ENCODE assay signal across 9 mouse cellular contexts in the genomic region with DNA sequence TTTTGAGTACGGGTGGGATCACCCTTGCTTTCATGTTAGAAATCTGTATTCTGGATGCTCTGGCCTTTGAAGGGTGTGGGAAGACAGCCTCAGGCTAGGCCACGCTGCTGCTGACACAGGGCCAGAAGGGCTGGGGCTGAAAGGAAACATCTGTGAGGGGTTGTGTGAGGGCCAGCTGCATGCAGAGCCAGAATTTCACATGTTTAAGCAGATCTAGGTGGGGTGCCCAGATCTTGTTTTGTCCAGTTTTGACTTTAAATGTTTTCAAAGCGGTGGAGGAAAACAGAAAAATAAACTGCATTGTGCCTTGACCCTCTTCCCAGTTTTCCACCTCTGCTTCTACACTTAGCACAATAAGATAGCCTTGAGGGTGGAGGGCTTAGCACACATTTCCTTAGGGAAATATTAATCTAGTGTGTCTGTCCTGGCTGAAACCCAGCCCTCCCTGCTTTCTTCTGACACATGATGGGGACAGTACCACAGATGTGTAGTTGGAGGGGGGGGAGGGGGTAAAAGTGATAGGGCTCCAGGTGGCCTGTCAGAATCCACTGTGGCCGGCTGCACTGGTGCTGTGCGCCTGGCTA. TPM values are rescaled to one million over a fixed set of nuclear protein-coding genes. Genes with fewer than 3 reads are reported as not detected.
A peak's percentile ranks its signal among the peaks of the same experiment; 100 is the strongest.
DNase-seq lines count a peak whose midpoint lies in the region; ATAC-seq lines count a peak whose summit lies in the region.
"Had no signal": no experiment of that assay in that cellular context is flagged by ENCODE, and none has a peak within 500 bp of the region (broad histone marks: within the 10 kb centered on the region; RNA-seq: fewer than 3 reads in every experiment).

No protein-coding gene starts in this region.

- H3K9ac ChIP-seq in midbrain, embryonic 14.5 days (replicated peaks; ENCODE audit: low read length), result no peak overlapping the region
- no peak overlapping the region for H3K9ac ChIP-seq in heart, embryonic 11.5 days (ENCODE audit: low read depth, low read length)
- H3K9ac ChIP-seq in neural tube, embryonic 15.5 days (replicated peaks), result no peak overlapping the region

- H3K4me3 ChIP-seq in midbrain, embryonic 14.5 days (replicated peaks; ENCODE audit: low read depth, low read length), result no peak overlapping the region
- H3K4me3 ChIP-seq in midbrain, embryonic 10.5 days, result no peak overlapping the region
- no peak overlapping the region for H3K4me3 ChIP-seq in heart, embryonic 11.5 days (ENCODE audit: low read depth, low read length)
- no peak overlapping the region for H3K4me3 ChIP-seq in neural tube, embryonic 15.5 days (replicated peaks)

- DNase-seq in midbrain, embryonic 14.5 days, result peak; percentile 15
- no peak for DNase-seq in midbrain, embryonic 10.5 days (ENCODE audit: low spot score)
- DNase-seq in kidney, adult 9 months, result peak; percentile 43

- no peak overlapping the region for H3K4me2 ChIP-seq in midbrain, embryonic 14.5 days (ENCODE audit: low read length)
- no peak overlapping the region for H3K4me2 ChIP-seq in heart, embryonic 11.5 days
- H3K4me2 ChIP-seq in neural tube, embryonic 15.5 days, result no peak overlapping the region

- no peaks in the 10 kb centered on the region for H3K9me3 ChIP-seq in midbrain, embryonic 14.5 days (ENCODE audit: control insufficient read depth, low read length)
- H3K9me3 ChIP-seq in midbrain, embryonic 10.5 days (replicated peaks), result peaks cover 15% of the 10 kb centered on the region; the same call in 1 of the 2 replicates
- no peaks in the 10 kb centered on the region; the same call in 1 of the 2 replicates for H3K9me3 ChIP-seq in heart, embryonic 11.5 days (replicated peaks; ENCODE audit: control insufficient read depth, low read length)
- 0 out of 2 replicates have a peak, but pooled peaks cover 4% of the 10 kb centered on the region for H3K9me3 ChIP-seq in neural tube, embryonic 15.5 days (replicated peaks)

- no peaks in the 10 kb centered on the region for H3K27me3 ChIP-seq in midbrain, embryonic 14.5 days (ENCODE audit: control insufficient read depth, insufficient read depth, low read length)
- H3K27me3 ChIP-seq in midbrain, embryonic 10.5 days (ENCODE audit: low read depth, poor library complexity, severe bottlenecking), result no peaks in the 10 kb centered on the region
- H3K27me3 ChIP-seq in heart, embryonic 11.5 days (ENCODE audit: control insufficient read depth, insufficient read depth, low read length), result no peaks in the 10 kb centered on the region
- no peaks in the 10 kb centered on the region for H3K27me3 ChIP-seq in neural tube, embryonic 15.5 days (replicated peaks)
- H3K27me3 ChIP-seq: Patski had no signal

- no peaks in the 10 kb centered on the region for H3K4me1 ChIP-seq in midbrain, embryonic 14.5 days (ENCODE audit: control insufficient read depth, insufficient read depth, low read length)
- H3K4me1 ChIP-seq in midbrain, embryonic 10.5 days, result no peaks in the 10 kb centered on the region
- no peaks in the 10 kb centered on the region for H3K4me1 ChIP-seq in heart, embryonic 11.5 days (ENCODE audit: control insufficient read depth, insufficient read depth, low read length)
- 0 out of 2 replicates have a peak, but pooled peaks cover 10% of the 10 kb centered on the region for H3K4me1 ChIP-seq in neural tube, embryonic 15.5 days

- no peak for ATAC-seq in midbrain, embryonic 14.5 days (ENCODE audit: low FRiP score, low TSS enrichment)
- ATAC-seq in heart, embryonic 11.5 days (replicated peaks; ENCODE audit: insufficient number of reproducible peaks, low FRiP score, low TSS enrichment), result 0 out of 2 replicates have a peak, but pooled peaks have one; percentile 26
- ATAC-seq in neural tube, embryonic 15.5 days (ENCODE audit: low FRiP score), result no peak; the same call in 1 of the 2 replicates
- no peak for ATAC-seq in cerebellum, adult (ENCODE audit: insufficient number of reproducible peaks, low FRiP score, low TSS enrichment)
- ATAC-seq in monocyte, adult 5-6 weeks (replicated peaks; ENCODE audit: insufficient number of reproducible peaks, low FRiP score, low TSS enrichment, poor library complexity, severe bottlenecking), result no peak
- no peak for ATAC-seq in activated CD4-positive, CD25-positive, alpha-beta regulatory T cell, adult 4 months
- ATAC-seq: Patski had no signal

- peaks cover 52% of the 10 kb centered on the region for H3K36me3 ChIP-seq in midbrain, embryonic 14.5 days (ENCODE audit: control insufficient read depth, insufficient read depth, low read length)
- H3K36me3 ChIP-seq in midbrain, embryonic 10.5 days, result peaks cover 99% of the 10 kb centered on the region
- peaks cover 25% of the 10 kb centered on the region for H3K36me3 ChIP-seq in heart, embryonic 11.5 days (ENCODE audit: control insufficient read depth, insufficient read depth, low read length)
- H3K36me3 ChIP-seq in neural tube, embryonic 15.5 days, result peaks cover 66% of the 10 kb centered on the region

- H3K27ac ChIP-seq in midbrain, embryonic 14.5 days (replicated peaks; ENCODE audit: low read depth, low read length), result 0 out of 2 replicates have a peak overlapping the region, but pooled peaks have one; percentile 50
- no peak overlapping the region for H3K27ac ChIP-seq in midbrain, embryonic 10.5 days (replicated peaks)
- no peak overlapping the region for H3K27ac ChIP-seq in heart, embryonic 11.5 days (ENCODE audit: low read depth, low read length)
- peak overlapping the region; percentile 58 for H3K27ac ChIP-seq in neural tube, embryonic 15.5 days (replicated peaks)

- WGBS in midbrain, embryonic 14.5 days, result 69% methylated on average over 5 of the region's 5 CpGs
- 85% methylated on average over 5 of the region's 5 CpGs for WGBS in midbrain, embryonic 10.5 days
- WGBS in heart, embryonic 11.5 days (ENCODE audit: insufficient replicate concordance), result 76% methylated on average over 5 of the region's 5 CpGs
- WGBS in neural tube, embryonic 15.5 days, result 54% methylated on average over 5 of the region's 5 CpGs

RNA-seq across cellular contexts. Expression of a gene that starts 11.8 kb away (rescaled TPM):
- polyA plus RNA-seq in midbrain, embryonic 14.5 days (2014; fragmentation: Nextera tagmentation; extraction: Ambion mirVana), result 0.51 and 0.53 TPM in 2 replicates
- 0.20 TPM in 1 of 2 replicates, not detected in the other for polyA plus RNA-seq in midbrain, embryonic 10.5 days (2016; fragmentation: Nextera tagmentation; extraction: Ambion mirVana)
- polyA plus RNA-seq in heart, embryonic 11.5 days (2014; fragmentation: Nextera tagmentation; extraction: Ambion mirVana), result not detected in 2 replicates
- 3.5 and 4.2 TPM in 2 replicates for polyA plus RNA-seq in neural tube, embryonic 15.5 days (2015; fragmentation: Nextera tagmentation; extraction: Ambion mirVana)
- total RNA-seq in monocyte, adult 5-6 weeks (2017), result not detected in 3 replicates
- not detected for polyA plus RNA-seq in activated CD4-positive, CD25-positive, alpha-beta regulatory T cell, adult 4 months (2017; shearing (Covaris generic))
- polyA plus RNA-seq: Patski had no signal

RNA-seq across cellular contexts. Expression of a gene that starts 26.0 kb away (rescaled TPM):
- polyA plus RNA-seq in midbrain, embryonic 14.5 days (2014; fragmentation: Nextera tagmentation; extraction: Ambion mirVana), result 80.6 and 81.4 TPM in 2 replicates
- polyA plus RNA-seq in midbrain, embryonic 10.5 days (2016; fragmentation: Nextera tagmentation; extraction: Ambion mirVana), result 138 and 157 TPM in 2 replicates
- polyA plus RNA-seq in heart, embryonic 11.5 days (2014; fragmentation: Nextera tagmentation; extraction: Ambion mirVana), result 90.1 and 100.0 TPM in 2 replicates
- polyA plus RNA-seq in neural tube, embryonic 15.5 days (2015; fragmentation: Nextera tagmentation; extraction: Ambion mirVana), result 77.1 and 94.0 TPM in 2 replicates
- total RNA-seq in monocyte, adult 5-6 weeks (2017), result 36.2 to 49.5 TPM (median 42.3 TPM) in 3 replicates
- 10 to 100 TPM; 85.5 to 95.0 TPM for polyA plus RNA-seq in activated CD4-positive, CD25-positive, alpha-beta regulatory T cell, adult 4 months (2017; shearing (Covaris generic))

RNA-seq across cellular contexts. Expression of a gene that starts 26.0 kb away (rescaled TPM):
- 63.3 and 64.8 TPM in 2 replicates for polyA plus RNA-seq in midbrain, embryonic 14.5 days (2014; fragmentation: Nextera tagmentation; extraction: Ambion mirVana)
- polyA plus RNA-seq in midbrain, embryonic 10.5 days (2016; fragmentation: Nextera tagmentation; extraction: Ambion mirVana), result 79.2 and 81.9 TPM in 2 replicates
- polyA plus RNA-seq in heart, embryonic 11.5 days (2014; fragmentation: Nextera tagmentation; extraction: Ambion mirVana), result 39.6 and 44.7 TPM in 2 replicates
- 81.3 and 84.7 TPM in 2 replicates for polyA plus RNA-seq in neural tube, embryonic 15.5 days (2015; fragmentation: Nextera tagmentation; extraction: Ambion mirVana)
- total RNA-seq in monocyte, adult 5-6 weeks (2017), result 24.3 to 35.1 TPM (median 30.6 TPM) in 3 replicates
- 10 to 100 TPM; 13.6 to 19.3 TPM for polyA plus RNA-seq in activated CD4-positive, CD25-positive, alpha-beta regulatory T cell, adult 4 months (2017; shearing (Covaris generic))

Comparison
In these comparisons a context has a peak if more than half of its experiments do, and no peak if none do; other contexts are left out.
1. H3K27ac ChIP-seq: peak in midbrain, embryonic 14.5 days (single experiment) and neural tube, embryonic 15.5 days (single experiment); none in midbrain, embryonic 10.5 days (single experiment) and heart, embryonic 11.5 days (single experiment).